Mouse (Mus musculus): ENCODE measurements at regions not wholly inside any gene's neighbourhood (a gene's known extent, or its start where the extent isn't known, plus 50 kb on each side); places are given as distances from the start of the nearest gene placed in this dataset.

GRCm38 (mm10) chr13:54847764-54848183 lies 58.6 kb downstream of the Tspan17 start:
- TF ChIP-seq POLR2A (IDR thresholded peaks at IDR 0.05; ENCODE audit: insufficient read depth, low read depth, low read length) = no peak
- TF ChIP-seq CTCF (IDR thresholded peaks at IDR 0.05) = no peak
- no peak for TF ChIP-seq EP300 (IDR thresholded peaks at IDR 0.05; ENCODE audit: insufficient read depth, low read depth, low read length)

Measured in heart, adult 2 months (tissue).